Mouse (Mus musculus) erythroblast, embryonic 14.5 days (primary cell): Measurements from ENCODE around the gene Camsap2.

ENCODE experiments used
- GATA1 ChIP-seq: IDR thresholded peaks from 2 replicates; pipeline ENCODE4 v1.6.1; 2012; ENCODE audit warnings: low read length, inconsistent platforms, mixed read lengths
- TAL1 ChIP-seq: IDR thresholded peaks from 3 replicates; pipeline ENCODE4 v1.6.1; 2012; ENCODE audit warnings: low read length, inconsistent platforms, mixed read lengths

DNA sequence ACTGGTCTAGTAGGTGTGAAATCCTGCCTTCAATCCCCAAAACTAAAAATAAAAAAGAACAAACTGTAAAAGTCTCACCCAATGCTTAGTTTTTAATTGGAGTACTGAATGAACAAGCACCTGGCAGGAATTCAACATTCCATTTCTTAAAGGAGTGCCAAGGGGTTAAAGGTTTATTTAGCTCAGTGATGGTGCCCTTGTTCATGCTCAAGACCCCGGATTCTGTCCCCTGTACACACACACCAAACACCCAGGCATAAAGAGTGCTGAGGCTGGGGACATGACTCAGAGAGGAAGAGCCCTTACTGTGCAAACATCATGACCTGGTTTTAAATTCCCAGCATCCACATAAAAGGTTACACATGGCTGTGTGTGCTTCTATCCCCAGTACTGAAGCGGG is 15.5 kb upstream of the Camsap2 start:
- no peak for TF ChIP-seq GATA1
- TF ChIP-seq TAL1: no peak
